Mouse (Mus musculus) layer of hippocampus, adult 2 months (tissue): Measurements from ENCODE around the gene Cldn4. TPM values are rescaled to one million over a fixed set of nuclear protein-coding genes. Genes with fewer than 3 reads are reported as not detected.
"Not testable (repeated sequence)": the region's sequence is repeated elsewhere in the genome, so short reads cannot be mapped to it uniquely, and the experiment has no call there.

Experiments
- DNase-seq, 2 experiments: peaks; one replicate each; pipeline ENCODE4 v3.0.0; 2022; ENCODE audit warnings: low spot score in 2 of 2
- H3K27ac ChIP-seq: fragments of 200-600 bp; 2 replicates; pipeline ENCODE4 v1.8.1; 2022
- H3K4me3 ChIP-seq: fragments of 200-600 bp; 2 replicates; pipeline ENCODE4 v1.8.1; 2022; ENCODE audit warnings: mild to moderate bottlenecking
- CTCF ChIP-seq: fragments of 200-600 bp; conservative IDR thresholded peaks from 2 replicates; pipeline ENCODE4 v1.8.1; 2022; ENCODE audit warnings: antibody characterized with exemption, mild to moderate bottlenecking, moderate library complexity
- total RNA-seq, 2 experiments: library from RNA; stranded (reverse); gene quantifications; 2 replicates each; pipeline ENCODE4 v1.2.3; 2021

Cldn4 gene
- total RNA-seq, 2 experiments from 2014 or later: not detected

- DNase-seq: no peak
- Histone ChIP-seq H3K4me3 (no peak overlapping the region), H3K27ac (no peak overlapping the region)
- no peak for TF ChIP-seq CTCF
Observed at GRCm38 (mm10) chr5:134934666-134935065, 12.1 kb downstream of the Cldn4 start.

DNA sequence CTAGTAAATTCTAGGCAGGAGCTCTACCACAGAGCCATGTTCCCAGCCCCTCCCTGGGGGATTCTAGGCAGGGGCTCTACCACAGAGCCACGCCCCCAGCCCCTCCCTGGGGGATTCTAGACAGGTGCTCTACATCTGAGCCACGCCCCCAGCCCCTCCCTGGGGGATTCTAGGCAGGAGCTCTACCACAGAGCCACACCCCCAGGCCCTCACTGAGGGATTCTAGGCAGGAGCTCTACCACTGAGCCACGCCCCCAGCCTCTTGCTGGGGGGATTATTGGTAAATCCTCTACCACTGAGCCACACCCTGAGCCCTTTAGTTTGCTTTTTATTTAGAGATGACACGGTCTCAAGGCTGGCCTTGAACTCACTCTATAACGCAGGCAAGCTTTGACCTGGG is 13.0 kb downstream of the Cldn4 start:
- not testable (repeated sequence) for H3K27ac ChIP-seq, H3K4me3 ChIP-seq, DNase-seq

DNA sequence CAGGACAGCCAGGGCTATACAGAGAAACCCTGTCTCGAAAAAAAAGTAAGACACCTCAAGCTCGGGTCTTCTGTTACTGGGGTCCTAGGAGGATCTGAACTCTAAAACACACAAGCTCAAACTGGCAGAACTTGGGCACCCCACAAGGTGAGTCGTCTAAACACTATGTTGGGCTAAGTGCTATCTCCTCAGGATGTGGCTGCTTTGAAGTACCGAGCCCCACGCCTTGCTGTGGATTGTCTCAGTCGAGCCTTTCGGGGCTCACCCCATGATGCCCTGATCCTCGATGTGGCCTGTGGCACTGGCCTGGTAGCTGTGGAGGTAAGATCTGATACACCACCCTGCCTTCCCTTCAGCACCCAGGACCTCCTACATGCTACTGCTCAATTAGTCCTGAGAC is 13.5 kb downstream of the Cldn4 start:
- H3K4me3 ChIP-seq: no peak overlapping the region
- no peak for TF ChIP-seq CTCF
- H3K27ac ChIP-seq: no peak overlapping the region
- no peak for DNase-seq

GRCm38 (mm10) chr5:134932903-134933276 is 13.8 kb downstream of the Cldn4 start:
- Histone ChIP-seq H3K4me3 (peak overlapping the region; percentile 88), H3K27ac (no peak overlapping the region)
- DNase-seq: peak; percentile 23 to 35
- peak; percentile 60 for TF ChIP-seq CTCF

DNA sequence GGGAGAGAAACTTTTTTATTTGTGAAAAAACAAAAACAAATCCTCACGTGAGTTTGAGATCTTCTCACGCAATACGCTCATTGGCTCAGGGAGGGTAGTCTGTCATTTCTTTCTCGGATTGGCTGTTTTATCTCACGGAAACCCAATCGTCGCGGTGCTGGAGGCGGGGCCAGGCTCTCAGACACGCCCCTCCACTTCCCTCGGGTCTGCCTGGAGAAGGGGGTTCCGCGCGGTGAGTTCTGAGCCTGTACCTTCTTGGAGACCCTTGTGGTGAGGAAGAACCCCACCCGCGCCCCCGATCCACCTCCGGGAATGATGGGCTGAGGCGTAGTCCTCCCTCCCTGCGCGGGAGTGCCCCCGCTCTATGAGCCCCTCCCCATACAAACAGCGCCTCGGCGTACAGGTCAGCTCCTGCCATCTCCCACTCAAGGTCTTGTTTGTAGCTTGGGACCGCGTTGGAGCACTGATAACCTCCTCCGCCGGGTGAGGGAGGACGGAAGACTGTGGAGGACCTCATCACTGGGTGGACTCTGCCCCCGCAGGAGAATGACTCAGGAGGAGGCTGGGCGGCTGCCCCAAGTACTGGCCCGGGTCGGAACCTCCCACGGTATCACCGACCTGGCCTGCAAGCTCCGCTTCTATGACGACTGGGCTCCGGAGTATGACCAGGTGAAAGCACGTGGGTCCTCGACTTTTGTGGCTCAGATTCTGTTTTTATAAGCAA is 14.4 kb downstream of the Cldn4 start, which contains the start of gene Mettl27:
Mettl27 (plus strand) TSS at position 190 of the 724 bp plus-strand sequence.
- Histone ChIP-seq H3K27ac (peak within 1 kb of the TSS; percentile 83), H3K4me3 (peak within 1 kb of the TSS; percentile 88)
- DNase-seq: peak; percentile 79 to 88
- no peak for TF ChIP-seq CTCF

DNA sequence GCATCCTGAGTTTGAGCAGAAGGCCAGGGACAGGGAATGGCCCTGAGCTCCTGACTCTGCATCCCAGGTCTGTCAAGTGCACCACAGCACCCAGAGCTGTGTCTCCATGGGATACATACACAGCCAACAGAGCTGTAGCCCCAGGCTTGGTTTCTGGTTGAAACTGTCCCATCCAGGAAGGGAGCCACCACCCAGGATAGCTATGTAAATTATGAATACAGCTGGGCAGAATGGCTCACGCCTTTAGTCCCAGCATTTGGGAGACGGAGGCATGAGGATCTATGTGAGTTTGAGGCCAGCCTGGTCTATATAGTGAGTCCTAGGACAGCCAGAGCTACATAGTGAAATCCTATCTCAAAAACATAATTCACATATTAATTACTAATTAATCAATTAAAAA is 16.7 kb downstream of the Cldn4 start:
- no peak for DNase-seq
- Histone ChIP-seq H3K27ac (no peak overlapping the region), H3K4me3 (no peak overlapping the region)
- no peak for TF ChIP-seq CTCF

- no peak for DNase-seq
- no peak overlapping the region for H3K27ac ChIP-seq
- no peak overlapping the region for H3K4me3 ChIP-seq
- TF ChIP-seq CTCF: no peak
Observed at GRCm38 (mm10) chr5:134926726-134927125, 20.0 kb downstream of the Cldn4 start.

- no peak for DNase-seq
- Histone ChIP-seq H3K27ac (no peak overlapping the region), H3K4me3 (no peak overlapping the region)
- TF ChIP-seq CTCF: no peak
Observed at GRCm38 (mm10) chr5:134923141-134923540, 23.6 kb downstream of the Cldn4 start.

GRCm38 (mm10) chr5:134921106-134921505 is 25.6 kb downstream of the Cldn4 start:
- no peak for DNase-seq
- H3K27ac ChIP-seq: no peak overlapping the region
- H3K4me3 ChIP-seq: no peak overlapping the region
- no peak for TF ChIP-seq CTCF

DNA sequence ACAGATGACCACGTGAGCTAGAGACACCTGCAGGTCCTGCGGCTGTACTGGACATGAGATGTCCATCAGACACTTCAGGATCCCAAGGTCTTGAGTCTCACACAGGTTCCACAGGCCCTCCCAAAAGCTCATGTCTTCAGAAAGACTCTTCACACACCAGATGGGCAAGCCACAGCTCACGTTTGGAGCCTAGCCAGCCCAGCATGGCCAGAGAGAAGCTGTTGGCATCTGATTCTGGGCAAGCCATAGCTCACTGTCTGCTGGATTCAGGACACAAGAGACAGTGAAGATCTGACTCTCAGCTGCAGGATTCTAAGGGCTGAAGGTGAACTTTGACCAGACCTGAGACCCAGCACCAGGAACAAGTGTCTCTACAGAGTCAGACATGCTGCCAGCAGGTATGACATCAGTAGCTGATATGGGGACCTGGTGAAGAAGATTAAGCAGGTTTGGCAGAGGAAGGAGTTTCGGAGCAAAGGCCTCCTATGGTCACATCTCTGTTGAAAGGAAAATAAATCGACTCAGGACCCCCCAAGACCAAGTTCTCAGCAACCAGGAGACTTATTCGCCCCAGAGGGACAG is 26.5 kb downstream of the Cldn4 start:
- H3K4me3 ChIP-seq: no peak overlapping the region
- TF ChIP-seq CTCF: no peak
- H3K27ac ChIP-seq: no peak overlapping the region
- DNase-seq: no peak

- DNase-seq: no peak
- no peak for TF ChIP-seq CTCF
- no peak overlapping the region for H3K27ac ChIP-seq
Observed at GRCm38 (mm10) chr5:134919097-134919496, 27.6 kb downstream of the Cldn4 start.

GRCm38 (mm10) chr5:134918071-134918832 is 28.5 kb downstream of the Cldn4 start:
- Histone ChIP-seq H3K27ac (no peak overlapping the region), H3K4me3 (no peak overlapping the region)
- TF ChIP-seq CTCF: peak; percentile 82
- DNase-seq: peak; percentile 14 to 46

More at GRCm38 (mm10) chr5:134919097-134919496, 27.6 kb downstream of the Cldn4 start:
- H3K4me3 ChIP-seq: no peak overlapping the region

- no peak for TF ChIP-seq CTCF
- no peak within 1 kb of the TSS for H3K4me3 ChIP-seq
- no peak within 1 kb of the TSS for H3K27ac ChIP-seq
- DNase-seq: no peak
Observed at GRCm38 (mm10) chr5:134915311-134915710, 31.4 kb downstream of the Cldn4 start, which contains the start of gene Cldn13. TSS of gene Cldn13 (minus strand) at chr5:134915526.
